Mouse (Mus musculus) G1E-ER4 (cell line): Measurements from ENCODE around the gene Vmn1r170. TPM values are rescaled to one million over a fixed set of nuclear protein-coding genes. Genes with fewer than 3 reads are reported as not detected.
"Not testable (repeated sequence)": the region's sequence is repeated elsewhere in the genome, so short reads cannot be mapped to it uniquely, and the experiment has no call there.

Experiments
- GATA1 ChIP-seq: IDR thresholded peaks from one replicate; pipeline ENCODE4 v1.8.0; 2012; ENCODE audit warnings: low read length, inconsistent platforms
- polyA plus RNA-seq: library from polyadenylated mRNA; stranded (reverse); fragments of >175 nt; gene quantifications from 2 replicates; pipeline ENCODE4 v1.2.3, GENCODE M21; 2012

The Vmn1r170 gene
- not detected in 2 replicates for polyA plus RNA-seq

DNA sequence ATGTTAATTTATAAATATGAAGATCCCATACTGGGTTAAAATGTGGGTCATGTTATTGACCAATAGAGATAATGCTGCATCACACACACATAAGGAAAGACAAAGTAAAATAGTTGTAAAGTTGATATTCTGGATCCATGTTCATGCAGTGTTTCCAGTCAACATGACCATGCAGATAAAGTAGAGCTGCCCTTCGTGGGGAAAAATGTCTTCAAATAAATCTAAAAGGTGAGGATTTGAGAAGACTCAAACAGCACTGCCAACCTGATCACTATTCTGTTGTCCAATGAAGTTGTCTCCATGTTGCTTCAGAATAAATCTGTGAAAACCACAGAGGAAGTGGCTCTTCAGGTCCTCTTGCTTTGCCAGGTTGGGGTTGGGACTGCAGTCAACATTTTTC is at the start of gene Vmn1r170:
Gene Vmn1r170 (plus strand): TSS at position 301 of the 400 bp plus-strand sequence.
- not testable (repeated sequence) for TF ChIP-seq GATA1

DNA sequence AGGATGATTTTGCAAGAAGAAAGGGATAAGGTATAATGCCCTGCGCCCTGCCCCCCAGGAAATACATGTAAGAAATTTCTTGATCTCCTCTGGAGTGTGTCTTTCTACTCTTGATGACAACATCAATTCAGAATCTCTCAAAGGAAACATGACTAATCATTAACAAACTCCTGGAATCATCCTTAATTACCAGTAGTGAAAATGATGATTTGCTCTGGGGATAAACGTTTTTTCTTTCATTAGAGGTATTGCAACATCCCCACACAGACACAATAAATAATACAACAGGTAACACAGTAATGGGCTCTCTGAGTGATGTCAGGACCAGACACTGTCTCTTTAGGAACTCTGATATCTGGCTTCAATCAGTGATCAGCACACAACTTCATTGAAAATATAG is 30.7 kb upstream of the Vmn1r170 start, which contains the start of gene Vmn1r169:
Gene Vmn1r169 (plus strand): TSS at position 301 of the 400 bp plus-strand sequence.
- not testable (repeated sequence) for TF ChIP-seq GATA1

GRCm38 (mm10) chr7:23630422-23630821 is 24.4 kb downstream of the Vmn1r170 start, which contains the start of gene Vmn1r171:
Gene Vmn1r171, plus strand, starts transcription at chr7:23630722.
- TF ChIP-seq GATA1: no peak

Other genes with a start within 250 kb of the Vmn1r170 start
- not detected in 2 replicates for gene Nlrp5, start 220.3 kb upstream of the Vmn1r170 start, polyA plus RNA-seq
- not detected in 2 replicates for gene Vmn1r167, start 99.0 kb upstream of the Vmn1r170 start, polyA plus RNA-seq
- not detected in 2 replicates for gene Vmn1r168, start 66.4 kb upstream of the Vmn1r170 start, polyA plus RNA-seq
- not detected in 2 replicates for gene Vmn1r169, start 30.6 kb upstream of the Vmn1r170 start, polyA plus RNA-seq
- not detected in 2 replicates for gene Vmn1r171, start 24.5 kb downstream of the Vmn1r170 start, polyA plus RNA-seq
- gene Vmn1r172, start 52.1 kb downstream of the Vmn1r170 start, polyA plus RNA-seq: not detected in 2 replicates
- gene Vmn1r173, start 94.5 kb downstream of the Vmn1r170 start, polyA plus RNA-seq: not detected in 2 replicates
- not detected in 2 replicates for gene Vmn1r174, start 146.1 kb downstream of the Vmn1r170 start, polyA plus RNA-seq
- not detected in 2 replicates for gene Vmn1r175, start 204.5 kb downstream of the Vmn1r170 start, polyA plus RNA-seq
- gene Vmn1r176, start 231.2 kb downstream of the Vmn1r170 start, polyA plus RNA-seq: not detected in 2 replicates